Comparison of ENCODE assay signal across 12 mouse cellular contexts in the genomic region with DNA sequence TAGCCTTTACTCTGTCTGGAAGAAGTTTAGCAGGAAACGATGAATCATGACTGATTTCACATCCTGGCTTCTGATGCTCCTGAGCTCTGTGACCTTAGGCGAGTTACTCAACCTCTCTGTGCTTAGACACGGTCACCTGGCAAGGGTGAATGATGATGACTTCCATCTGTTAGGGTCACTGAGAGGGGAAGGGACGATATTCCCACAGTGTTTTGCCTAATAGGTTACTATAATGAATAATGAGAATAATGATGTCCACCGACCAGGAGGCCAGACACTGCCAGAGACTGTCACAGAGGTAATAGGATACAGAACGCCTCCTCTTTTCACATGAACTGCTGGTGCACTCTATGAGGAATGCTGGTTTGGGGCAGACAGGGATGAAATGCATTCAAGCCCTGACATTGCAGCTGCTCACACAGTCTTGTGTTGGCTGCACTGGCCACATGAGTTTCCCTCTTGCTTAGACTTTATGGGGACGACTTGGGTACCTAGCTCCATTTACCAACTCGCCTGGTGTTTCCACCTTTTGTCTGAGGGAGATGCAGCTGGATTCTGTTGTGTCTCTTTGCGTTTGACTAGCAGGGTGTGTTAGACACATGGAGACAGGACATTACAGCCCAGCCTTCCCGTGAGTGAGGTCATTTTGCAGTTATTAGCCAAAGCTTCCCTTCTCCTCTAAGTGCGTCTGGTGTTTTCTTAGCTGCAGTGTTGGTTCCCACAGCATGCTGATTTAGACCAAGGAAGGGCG. TPM values are rescaled to one million over a fixed set of nuclear protein-coding genes. Genes with fewer than 3 reads are reported as not detected.
DNase-seq lines count a peak whose midpoint lies in the region; ATAC-seq and TF ChIP-seq lines count a peak whose summit lies in the region.
"Had no signal": no experiment of that assay in that cellular context is flagged by ENCODE, and none has a peak within 500 bp of the region (broad histone marks: within the 10 kb centered on the region; RNA-seq: fewer than 3 reads in every experiment).

No protein-coding gene starts in this region.

- DNase-seq in intestine, embryonic 14.5 days (ENCODE audit: low spot score): peak; percentile 60
- DNase-seq in embryonic facial prominence, embryonic 10.5 days (ENCODE audit: low spot score): peak; percentile 51
- peak; percentile 42 for DNase-seq in neural tube, embryonic 10.5 days (ENCODE audit: extremely low spot score, low spot score)
- DNase-seq in adrenal gland, postnatal 14 days: no peak
- DNase-seq in urinary bladder, postnatal 14 days (ENCODE audit: low spot score): no peak
- no peak for DNase-seq in right cerebral cortex, postnatal 4 days
- DNase-seq: adrenal gland, postnatal 25 days; right cerebral cortex, postnatal 14 days had no signal

- ATAC-seq in intestine, embryonic 14.5 days (replicated peaks; ENCODE audit: low FRiP score, low TSS enrichment, low read depth): 0 out of 2 replicates have a peak, but pooled peaks have one; percentile 51
- ATAC-seq in intestine, postnatal 0 days: no peak
- no peak; the same call in 1 of the 2 replicates for ATAC-seq in heart, embryonic 15.5 days (replicated peaks; ENCODE audit: insufficient number of reproducible peaks, insufficient read depth, low FRiP score, low read depth)

- no peak overlapping the region for H3K4me3 ChIP-seq in intestine, embryonic 14.5 days (ENCODE audit: low read depth, low read length)
- no peak overlapping the region for H3K4me3 ChIP-seq in intestine, postnatal 0 days (ENCODE audit: low read depth, low read length)
- no peak overlapping the region for H3K4me3 ChIP-seq in embryonic facial prominence, embryonic 10.5 days
- H3K4me3 ChIP-seq in heart, embryonic 15.5 days: no peak overlapping the region
- H3K4me3 ChIP-seq: megakaryocyte, embryonic 14.5 days had no signal

- H3K9me3 ChIP-seq in intestine, embryonic 14.5 days (ENCODE audit: control insufficient read depth, low read length): no peaks in the 10 kb centered on the region
- no peaks in the 10 kb centered on the region for H3K9me3 ChIP-seq in intestine, postnatal 0 days (ENCODE audit: control insufficient read depth)
- no peaks in the 10 kb centered on the region for H3K9me3 ChIP-seq in embryonic facial prominence, embryonic 10.5 days
- H3K9me3 ChIP-seq in heart, embryonic 15.5 days (replicated peaks): no peaks in the 10 kb centered on the region
- H3K9me3 ChIP-seq: megakaryocyte, embryonic 14.5 days had no signal

- no peak overlapping the region for H3K4me2 ChIP-seq in intestine, embryonic 14.5 days (ENCODE audit: low read length)
- H3K4me2 ChIP-seq in intestine, postnatal 0 days (replicated peaks; ENCODE audit: low read depth): no peak overlapping the region
- no peak overlapping the region for H3K4me2 ChIP-seq in heart, embryonic 15.5 days

- 43% methylated on average over 12 of the region's 12 CpGs for WGBS in intestine, embryonic 14.5 days
- 52% methylated on average over 12 of the region's 12 CpGs for WGBS in intestine, postnatal 0 days
- 44% methylated on average over 12 of the region's 12 CpGs for whole genome bisulfite sequencing in embryonic facial prominence, embryonic 10.5 days
- 41% methylated on average over 12 of the region's 12 CpGs for WGBS in heart, embryonic 15.5 days

- no peaks in the 10 kb centered on the region; the same call in 1 of the 2 replicates for H3K4me1 ChIP-seq in intestine, embryonic 14.5 days (replicated peaks; ENCODE audit: control insufficient read depth, insufficient read depth, low read length)
- no peaks in the 10 kb centered on the region for H3K4me1 ChIP-seq in intestine, postnatal 0 days (replicated peaks; ENCODE audit: control insufficient read depth, insufficient read depth, low read length)
- H3K4me1 ChIP-seq in embryonic facial prominence, embryonic 10.5 days: peaks cover 21% of the 10 kb centered on the region
- H3K4me1 ChIP-seq in heart, embryonic 15.5 days (replicated peaks): no peaks in the 10 kb centered on the region; the same call in none of the 2 replicates
- H3K4me1 ChIP-seq: megakaryocyte, embryonic 14.5 days had no signal

- no peak overlapping the region for H3K9ac ChIP-seq in intestine, embryonic 14.5 days (ENCODE audit: low read length)
- no peak overlapping the region for H3K9ac ChIP-seq in intestine, postnatal 0 days (ENCODE audit: low read depth, low read length)
- H3K9ac ChIP-seq in heart, embryonic 15.5 days: no peak overlapping the region

- no peaks in the 10 kb centered on the region for H3K36me3 ChIP-seq in intestine, embryonic 14.5 days (ENCODE audit: control insufficient read depth, insufficient read depth, low read length)
- H3K36me3 ChIP-seq in intestine, postnatal 0 days (ENCODE audit: control insufficient read depth, insufficient read depth): no peaks in the 10 kb centered on the region
- H3K36me3 ChIP-seq in embryonic facial prominence, embryonic 10.5 days (replicated peaks): no peaks in the 10 kb centered on the region
- no peaks in the 10 kb centered on the region for H3K36me3 ChIP-seq in heart, embryonic 15.5 days

- no peaks in the 10 kb centered on the region for H3K27me3 ChIP-seq in intestine, embryonic 14.5 days (replicated peaks; ENCODE audit: control insufficient read depth, insufficient read depth, low read length)
- H3K27me3 ChIP-seq in intestine, postnatal 0 days (replicated peaks; ENCODE audit: control insufficient read depth, insufficient read depth, low read length): no peaks in the 10 kb centered on the region
- no peaks in the 10 kb centered on the region for H3K27me3 ChIP-seq in embryonic facial prominence, embryonic 10.5 days (replicated peaks; ENCODE audit: low read depth, poor library complexity, severe bottlenecking)
- no peaks in the 10 kb centered on the region for H3K27me3 ChIP-seq in heart, embryonic 15.5 days

- no peak for TF ChIP-seq CTCF in intestine, postnatal 0 days (IDR thresholded peaks at IDR 0.05; ENCODE audit: low read depth)

- peak overlapping the region; percentile 74 for H3K27ac ChIP-seq in intestine, embryonic 14.5 days (ENCODE audit: low read depth)
- H3K27ac ChIP-seq in intestine, postnatal 0 days (ENCODE audit: low read depth, low read length): no peak overlapping the region
- peak overlapping the region; percentile 81 for H3K27ac ChIP-seq in embryonic facial prominence, embryonic 10.5 days (replicated peaks)
- peak overlapping the region; percentile 60 for H3K27ac ChIP-seq in heart, embryonic 15.5 days

RNA-seq across cellular contexts. Expression of gene Sparcl1, which starts 14.9 kb away (rescaled TPM):
- 183 and 203 TPM in 2 replicates for polyA plus RNA-seq in intestine, embryonic 14.5 days (2014; fragmentation: Nextera tagmentation; extraction: Ambion mirVana)
- polyA plus RNA-seq in intestine, postnatal 0 days (2015; fragmentation: Nextera tagmentation; extraction: Ambion mirVana): 158 and 165 TPM in 2 replicates
- polyA plus RNA-seq in embryonic facial prominence, embryonic 10.5 days (2016; fragmentation: Nextera tagmentation; extraction: Ambion mirVana): 26.5 and 28.3 TPM in 2 replicates
- 113 and 115 TPM in 2 replicates for polyA plus RNA-seq in heart, embryonic 15.5 days (2015; fragmentation: Nextera tagmentation; extraction: Ambion mirVana)
- 113 and 137 TPM in 2 replicates for total RNA-seq in adrenal gland, postnatal 14 days (2021)

RNA-seq across cellular contexts. Expression of gene Dspp, which starts 42.1 kb away (rescaled TPM):
- not detected in 2 replicates for polyA plus RNA-seq in intestine, embryonic 14.5 days (2014; fragmentation: Nextera tagmentation; extraction: Ambion mirVana)
- not detected in 2 replicates for polyA plus RNA-seq in intestine, postnatal 0 days (2015; fragmentation: Nextera tagmentation; extraction: Ambion mirVana)
- polyA plus RNA-seq in embryonic facial prominence, embryonic 10.5 days (2016; fragmentation: Nextera tagmentation; extraction: Ambion mirVana): not detected in 2 replicates
- polyA plus RNA-seq in heart, embryonic 15.5 days (2015; fragmentation: Nextera tagmentation; extraction: Ambion mirVana): not detected in 2 replicates
- total RNA-seq in adrenal gland, postnatal 14 days (2021): not detected in 2 replicates
- total RNA-seq: adrenal gland, postnatal 25 days had no signal
- polyA plus RNA-seq: large intestine, adult 2 months had no signal

RNA-seq across cellular contexts. Expression of gene Gm17660, which starts 51.0 kb away (rescaled TPM):
- polyA plus RNA-seq in intestine, embryonic 14.5 days (2014; fragmentation: Nextera tagmentation; extraction: Ambion mirVana): not detected in 2 replicates
- 1.1 and 1.5 TPM in 2 replicates for polyA plus RNA-seq in intestine, postnatal 0 days (2015; fragmentation: Nextera tagmentation; extraction: Ambion mirVana)
- not detected in 2 replicates for polyA plus RNA-seq in embryonic facial prominence, embryonic 10.5 days (2016; fragmentation: Nextera tagmentation; extraction: Ambion mirVana)
- polyA plus RNA-seq in heart, embryonic 15.5 days (2015; fragmentation: Nextera tagmentation; extraction: Ambion mirVana): 0.35 TPM in 1 of 2 replicates, not detected in the other
- not detected in 2 replicates for total RNA-seq in adrenal gland, postnatal 14 days (2021)
- total RNA-seq: adrenal gland, postnatal 25 days had no signal
- polyA plus RNA-seq: large intestine, adult 2 months had no signal

Comparison
In these comparisons a context has a peak if more than half of its experiments do, and no peak if none do; other contexts are left out.
1. DNase-seq: peak in intestine, embryonic 14.5 days (single experiment), embryonic facial prominence, embryonic 10.5 days (single experiment) and neural tube, embryonic 10.5 days (single experiment); none in adrenal gland, postnatal 14 days (single experiment), urinary bladder, postnatal 14 days (single experiment) and right cerebral cortex, postnatal 4 days (single experiment).